Comparison of ENCODE assay signal across 16 mouse cellular contexts in genomic region chrX:104208701-104209100, GRCm38 (mm10). TPM values are rescaled to one million over a fixed set of nuclear protein-coding genes. Genes with fewer than 3 reads are reported as not detected.
DNase-seq lines count a peak whose midpoint lies in the region; ATAC-seq and TF ChIP-seq lines count a peak whose summit lies in the region.
"Had no signal": no experiment of that assay in that cellular context is flagged by ENCODE, and none has a peak within 500 bp of the region (broad histone marks: within the 10 kb centered on the region; RNA-seq: fewer than 3 reads in every experiment).

No protein-coding gene starts in this region.

- H3K9ac ChIP-seq in lung, embryonic 14.5 days: no peak overlapping the region
- H3K9ac ChIP-seq: hindbrain, embryonic 15.5 days; neural tube, embryonic 12.5 days had no signal

- no peak for TF ChIP-seq CTCF in gastrocnemius, adult 2 months (IDR thresholded peaks at IDR 0.05)
- no peak for TF ChIP-seq CTCF in lung, embryonic 14.5 days (IDR thresholded peaks at IDR 0.05; ENCODE audit: low read depth)

- no peaks in the 10 kb centered on the region for H3K9me3 ChIP-seq in lung, embryonic 14.5 days (ENCODE audit: low read depth, low read length)
- H3K9me3 ChIP-seq: heart, embryonic 10.5 days; hindbrain, embryonic 15.5 days; neural tube, embryonic 12.5 days had no signal

- peak; percentile 6 for DNase-seq in gastrocnemius, postnatal 14 days
- DNase-seq in gastrocnemius, adult 2 months: no peak
- DNase-seq in lung, embryonic 14.5 days: peak; percentile 62
- no peak for DNase-seq in lung, postnatal 4 days
- DNase-seq in Muller cell, postnatal 12 days (ENCODE audit: inconsistent ontology term): peak; percentile 2
- DNase-seq in forelimb bud, embryonic 11.5 days (ENCODE audit: low read depth, low spot score): peak; percentile 32
- DNase-seq in spleen, postnatal 14 days (ENCODE audit: low spot score in 2 of 2): no peak
- DNase-seq in urinary bladder, adult 2 months (ENCODE audit: low spot score): no peak
- DNase-seq: cerebellum, postnatal 25 days; lung, adult 18-20 months; thymus, postnatal 14 days had no signal

- no peak overlapping the region for H3K27ac ChIP-seq in gastrocnemius, adult 2 months
- H3K27ac ChIP-seq in lung, embryonic 14.5 days (ENCODE audit: low read depth): no peak overlapping the region
- H3K27ac ChIP-seq: heart, embryonic 10.5 days; hindbrain, embryonic 15.5 days; layer of hippocampus, adult 2 months; neural tube, embryonic 12.5 days had no signal

- ATAC-seq in lung, embryonic 14.5 days (ENCODE audit: insufficient read depth): no peak

- no peaks in the 10 kb centered on the region for H3K36me3 ChIP-seq in lung, embryonic 14.5 days (ENCODE audit: insufficient read depth)
- H3K36me3 ChIP-seq: heart, embryonic 10.5 days; hindbrain, embryonic 15.5 days; neural tube, embryonic 12.5 days had no signal

- no peaks in the 10 kb centered on the region for H3K27me3 ChIP-seq in lung, embryonic 14.5 days (ENCODE audit: insufficient read depth, low read length)
- H3K27me3 ChIP-seq: neural tube, embryonic 12.5 days had no signal

- no peak overlapping the region for H3K4me3 ChIP-seq in gastrocnemius, adult 2 months
- H3K4me3 ChIP-seq in lung, embryonic 14.5 days (ENCODE audit: low read depth, low read length): no peak overlapping the region
- H3K4me3 ChIP-seq: heart, embryonic 10.5 days; hindbrain, embryonic 15.5 days; layer of hippocampus, adult 2 months; neural tube, embryonic 12.5 days had no signal

- intact Hi-C loops in gastrocnemius, postnatal 14 days (cut with DNase I; ENCODE audit: low total_unique reads): no loop called here
- intact Hi-C loops in gastrocnemius, adult 2 months (cut with DNase I): no loop called here

- WGBS in lung, embryonic 14.5 days: 63% methylated on average over 2 of the region's 2 CpGs

- no peaks in the 10 kb centered on the region for H3K4me1 ChIP-seq in lung, embryonic 14.5 days (ENCODE audit: insufficient read depth)
- H3K4me1 ChIP-seq: heart, embryonic 10.5 days; hindbrain, embryonic 15.5 days; neural tube, embryonic 12.5 days had no signal

- H3K4me2 ChIP-seq in lung, embryonic 14.5 days: no peak overlapping the region
- H3K4me2 ChIP-seq: hindbrain, embryonic 15.5 days; midbrain, embryonic 11.5 days; neural tube, embryonic 12.5 days had no signal

RNA-seq across cellular contexts. Expression of gene Nexmif, which starts 7.7 kb away (rescaled TPM):
- total RNA-seq in gastrocnemius, postnatal 14 days (2021): under 1 TPM; 0.13 to 0.25 TPM
- under 1 TPM; 0.03 to 0.08 TPM for total RNA-seq in gastrocnemius, adult 2 months (2021)
- 7.8 and 8.0 TPM in 2 replicates for polyA plus RNA-seq in lung, embryonic 14.5 days (2014; fragmentation: Nextera tagmentation; extraction: Ambion mirVana)
- polyA plus RNA-seq in urinary bladder, adult 2 months (2012; rRNA removed): 0.10 and 0.12 TPM in 2 replicates

Comparison
In these comparisons a context has a peak if more than half of its experiments do, and no peak if none do; other contexts are left out.
1. DNase-seq: peak in gastrocnemius, postnatal 14 days (single experiment), lung, embryonic 14.5 days (single experiment), Muller cell, postnatal 12 days (single experiment) and forelimb bud, embryonic 11.5 days (single experiment); none in gastrocnemius, adult 2 months (single experiment), lung, postnatal 4 days (0 of 2), spleen, postnatal 14 days (0 of 2) and urinary bladder, adult 2 months (single experiment).